Mouse (Mus musculus) layer of hippocampus, postnatal 36 days (tissue): ENCODE results near the gene Slit3. TPM values are rescaled to one million over a fixed set of nuclear protein-coding genes. Genes with fewer than 3 reads are reported as not detected.

Experiments used
- DNase-seq, 2 experiments: peaks; one replicate each; pipeline ENCODE4 v3.0.0; 2022
- total RNA-seq, 2 experiments: library from RNA; stranded (reverse); gene quantifications; 2 replicates each; pipeline ENCODE4 v1.2.3; 2021

Slit3 gene
- total RNA-seq, result 100 to 1,000 TPM in 1 of 2 experiments, 10 to 100 TPM in 1; 91.0 to 112 TPM

GRCm38 (mm10) chr11:35120894-35121610, at the start of gene Slit3:
TSS of gene Slit3 (plus strand) at chr11:35121224.
- DNase-seq, result peak in 1 of 2 experiments; percentile 43

DNA sequence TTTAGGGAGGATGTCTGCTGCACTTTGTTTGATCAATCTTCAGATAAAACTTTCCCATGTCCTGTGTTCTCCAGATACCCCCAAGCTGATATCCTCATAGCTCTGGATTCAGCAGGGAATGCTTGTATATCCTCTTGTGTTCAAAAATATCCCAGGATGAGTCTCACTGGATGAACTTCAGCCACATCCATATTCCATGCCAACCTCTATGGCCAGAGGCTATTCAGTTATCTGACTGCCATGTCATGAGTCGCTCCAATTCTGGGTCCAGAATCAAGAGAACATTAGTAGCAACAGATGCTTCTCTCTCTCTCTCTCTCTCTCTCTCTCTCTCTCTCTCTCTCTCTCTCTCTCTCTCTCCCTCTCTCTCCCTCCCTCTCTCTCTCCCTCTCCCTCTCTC, 49.6 kb upstream of the Slit3 start:
- no peak for DNase-seq

- DNase-seq, result no peak
Measured at GRCm38 (mm10) chr11:35075411-35075810, 45.6 kb upstream of the Slit3 start.

DNA sequence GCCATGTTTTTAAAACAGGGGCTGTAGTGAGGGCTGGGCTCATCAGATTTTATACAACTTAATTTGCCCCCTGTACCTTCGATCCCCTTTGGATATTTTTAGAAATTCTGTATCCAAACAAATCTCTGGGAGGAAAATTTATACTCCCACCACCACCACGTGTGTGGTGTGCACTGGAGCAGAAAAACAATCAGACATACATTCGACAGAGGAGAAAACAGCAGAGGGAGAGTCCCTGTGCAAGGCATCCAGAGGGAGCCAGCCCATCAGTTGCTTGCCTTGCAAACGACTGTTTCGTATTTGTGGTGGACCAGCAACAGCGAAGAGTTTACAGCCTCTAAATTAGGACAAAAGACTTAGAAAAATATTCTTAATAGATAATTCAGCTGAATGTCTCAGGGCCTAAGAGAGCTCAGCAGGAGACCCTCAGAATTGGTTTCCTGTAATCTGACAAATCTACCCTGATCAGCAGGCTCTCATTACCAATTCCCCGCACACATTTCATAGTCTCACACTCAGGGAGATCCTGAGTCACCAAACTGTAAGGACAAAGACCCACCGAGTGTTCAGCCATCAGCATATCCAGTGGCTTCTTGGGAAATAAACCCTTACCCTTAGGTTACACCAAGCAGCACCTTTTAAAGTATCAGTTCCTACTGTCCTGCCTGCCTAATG, 40.4 kb upstream of the Slit3 start:
- DNase-seq, result no peak

- DNase-seq, result no peak
Measured at GRCm38 (mm10) chr11:35082297-35082696, 38.7 kb upstream of the Slit3 start.

- DNase-seq, result no peak
Measured at GRCm38 (mm10) chr11:35083049-35083448, 38.0 kb upstream of the Slit3 start.

DNA sequence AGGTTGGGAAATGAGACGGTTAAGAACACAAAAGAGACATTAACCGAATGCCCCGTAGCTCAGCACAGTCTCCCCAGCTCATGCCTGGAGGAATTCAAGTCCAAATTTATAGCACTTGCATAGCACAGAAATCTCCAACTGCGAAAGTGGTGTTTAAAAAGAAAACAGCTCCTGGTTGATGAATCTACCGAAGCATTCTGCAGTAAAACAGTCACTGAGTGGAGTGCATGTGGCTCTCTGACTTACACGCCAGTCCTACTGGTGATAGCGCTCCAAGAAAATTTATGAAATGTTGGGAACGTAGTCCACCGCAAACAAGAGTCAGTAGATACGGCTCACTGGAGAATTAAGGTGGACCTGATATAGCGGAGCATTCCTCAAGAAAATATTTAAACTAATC, 35.7 kb upstream of the Slit3 start:
- no peak for DNase-seq

DNA sequence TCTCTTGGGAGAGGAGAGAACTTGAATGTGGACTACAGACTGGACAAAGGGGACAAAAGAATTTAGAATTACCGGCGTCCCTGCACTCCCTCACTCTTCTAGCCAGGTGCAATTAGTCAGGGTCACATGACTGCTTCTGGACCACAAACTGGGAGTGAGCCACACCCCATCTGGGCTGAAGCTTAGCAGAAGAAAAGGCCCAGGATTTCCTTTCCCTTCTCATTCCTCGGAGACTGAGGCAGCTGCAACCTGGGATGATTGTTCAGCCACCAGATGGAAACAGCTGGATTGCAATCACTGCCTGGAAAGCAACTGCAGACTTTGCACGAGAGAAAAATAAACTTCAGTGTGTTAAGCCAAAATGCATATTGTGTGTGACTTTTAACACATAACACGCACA, 35.0 kb upstream of the Slit3 start:
- DNase-seq, result no peak

- no peak for DNase-seq
Measured at GRCm38 (mm10) chr11:35087454-35087853, 33.6 kb upstream of the Slit3 start.

- no peak for DNase-seq
Measured at GRCm38 (mm10) chr11:35088136-35088535, 32.9 kb upstream of the Slit3 start.

- DNase-seq, result no peak
Measured at GRCm38 (mm10) chr11:35090629-35091335, 30.2 kb upstream of the Slit3 start.

DNA sequence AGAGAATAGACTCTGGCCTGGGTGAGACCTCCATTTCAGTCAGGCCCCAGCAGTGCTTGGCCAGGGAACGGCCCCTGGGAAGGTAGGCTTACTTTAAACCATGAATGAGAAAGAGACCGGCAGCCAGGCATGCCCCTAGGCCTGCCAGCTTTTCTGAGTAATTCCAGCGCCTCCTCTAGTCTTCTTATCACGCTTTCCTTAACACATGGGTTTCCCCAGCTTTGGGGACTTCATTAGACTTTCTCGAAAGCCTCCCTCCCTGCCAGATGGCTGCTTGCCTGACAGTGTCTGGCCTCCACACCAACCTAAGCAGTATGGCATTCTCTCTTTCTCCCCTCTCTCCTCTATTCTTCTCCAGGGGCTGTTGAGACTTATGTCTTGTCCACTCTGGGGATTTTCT, 24.5 kb upstream of the Slit3 start:
- no peak for DNase-seq

- DNase-seq, result no peak
Measured at GRCm38 (mm10) chr11:35109781-35110180, 11.2 kb upstream of the Slit3 start.

- no peak for DNase-seq
Measured at GRCm38 (mm10) chr11:35110784-35111183, 10.2 kb upstream of the Slit3 start.

- no peak for DNase-seq
Measured at GRCm38 (mm10) chr11:35113290-35113689, 7.7 kb upstream of the Slit3 start.

- DNase-seq, result no peak
Measured at GRCm38 (mm10) chr11:35116436-35116835, 4.6 kb upstream of the Slit3 start.

DNA sequence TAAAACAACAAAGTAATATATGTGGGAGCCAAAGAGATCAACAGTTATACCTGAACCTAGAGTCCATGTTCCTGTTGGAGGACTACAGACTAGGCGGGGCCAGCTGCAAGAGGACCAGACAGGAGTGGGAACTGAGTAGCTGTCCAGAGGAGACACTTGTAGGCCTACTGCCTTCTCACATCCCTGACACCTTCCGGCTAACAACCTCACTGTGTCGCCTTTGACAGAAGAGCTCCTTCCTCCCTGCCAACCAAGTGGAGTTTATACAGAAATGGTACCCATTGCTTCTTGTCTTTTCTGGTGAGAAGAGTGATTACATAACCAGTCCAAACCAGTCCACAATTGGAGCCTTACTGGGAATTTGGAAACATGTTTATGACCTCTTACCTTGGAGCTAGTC, 3.2 kb upstream of the Slit3 start:
- DNase-seq, result no peak

DNA sequence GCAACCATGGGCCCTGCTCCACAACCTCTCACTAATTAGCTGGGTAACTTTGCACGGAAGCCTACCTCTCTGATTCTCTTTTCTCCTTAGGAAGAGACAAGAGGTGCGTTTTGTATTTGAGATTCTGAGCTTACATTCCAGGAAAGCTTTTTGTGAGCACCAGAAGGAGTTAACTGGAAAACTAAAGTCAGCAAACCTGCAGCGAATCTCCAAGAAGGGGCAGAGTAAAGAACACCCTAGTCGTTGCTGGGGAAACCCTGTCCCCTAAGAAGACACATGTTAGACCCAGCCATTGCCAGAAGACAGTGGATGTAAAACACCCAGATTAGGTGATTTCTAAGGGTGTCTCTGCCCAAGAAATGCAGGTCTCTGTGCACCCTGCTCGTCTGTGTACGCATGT, 2.3 kb upstream of the Slit3 start:
- no peak for DNase-seq

GRCm38 (mm10) chr11:35119360-35119759, 1.7 kb upstream of the Slit3 start:
- peak; percentile 60 to 64 for DNase-seq

- DNase-seq, result no peak
Measured at GRCm38 (mm10) chr11:35120076-35120475, 948 bp upstream of the Slit3 start.

- no peak for DNase-seq
Measured at GRCm38 (mm10) chr11:35121611-35121959, 561 bp downstream of the Slit3 start.

DNA sequence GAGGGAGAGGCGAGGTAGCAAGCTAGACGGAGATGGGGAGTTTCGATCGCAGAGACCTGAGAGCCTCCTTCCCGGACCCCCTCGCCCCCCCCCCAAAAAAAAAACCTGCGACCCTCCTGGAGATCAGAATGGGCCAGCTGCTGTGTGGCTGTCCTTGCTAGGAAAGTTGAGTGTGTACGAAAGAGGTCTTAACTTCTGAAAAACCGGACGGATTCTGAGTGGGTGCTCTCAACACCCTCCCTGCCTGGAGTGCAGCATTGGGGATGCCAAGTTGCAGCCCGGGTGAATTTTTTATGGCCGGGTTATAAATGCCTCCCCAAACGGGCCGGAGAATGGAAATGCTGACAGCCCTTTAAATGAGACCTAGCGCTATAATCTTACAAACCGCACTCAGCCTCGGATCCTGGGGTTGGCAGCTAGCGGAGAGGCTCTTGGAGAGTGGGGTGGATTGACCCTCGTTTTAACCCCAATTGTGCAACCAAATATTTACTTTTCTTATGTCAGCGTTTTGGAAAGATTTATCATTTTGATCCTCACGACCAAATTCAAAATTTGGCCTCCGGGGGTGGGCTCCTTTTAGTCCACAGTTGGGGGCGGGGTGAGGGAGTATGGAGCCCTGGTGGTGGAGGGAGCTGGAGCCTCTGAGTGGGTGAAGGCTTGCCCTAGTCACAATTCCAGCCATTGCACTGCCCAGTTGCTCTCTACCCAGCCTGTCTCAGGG, 1.2 kb downstream of the Slit3 start:
- DNase-seq, result no peak
